Mouse (Mus musculus) hindbrain, embryonic 16.5 days (tissue): ENCODE measurements around the gene Thbs1. TPM values are rescaled to one million over a fixed set of nuclear protein-coding genes. Genes with fewer than 3 reads are reported as not detected.
A peak's percentile ranks its signal among the peaks of the same experiment; 100 is the strongest.

Experiments
- ATAC-seq: fragments of 200-750 bp; cut with Nextera tagmentation; 2 replicates; pipeline ENCODE4 v1.8.0; 2017; ENCODE audit warnings: moderate TSS enrichment, moderate library complexity
- H3K27ac ChIP-seq: fragments of 300-500 bp; sonication (generic); 2 replicates; pipeline ENCODE4 v1.5.1; 2014; ENCODE audit warnings: low read depth, mild to moderate bottlenecking, control low read depth, low read length, moderate library complexity
- H3K27me3 ChIP-seq: fragments of 300-500 bp; sonication (generic); replicated peaks from 2 replicates; pipeline ENCODE4 v1.6.1; 2014; ENCODE audit warnings: low read length; ENCODE audit not compliant: control insufficient read depth, insufficient read depth
- H3K36me3 ChIP-seq: fragments of 300-500 bp; sonication (generic); 2 replicates; pipeline ENCODE4 v1.6.1; 2014; ENCODE audit warnings: mild to moderate bottlenecking, low read length, moderate library complexity, mixed read lengths; ENCODE audit not compliant: control insufficient read depth, insufficient read depth
- H3K4me1 ChIP-seq: fragments of 300-500 bp; sonication (generic); 2 replicates; pipeline ENCODE4 v1.6.1; 2014; ENCODE audit warnings: low read depth, low read length; ENCODE audit not compliant: control insufficient read depth, insufficient read depth
- H3K4me2 ChIP-seq: fragments of 300-500 bp; sonication (generic); 2 replicates; pipeline ENCODE4 v1.6.1; 2014; ENCODE audit warnings: mild to moderate bottlenecking, low read length, control low read depth, moderate library complexity
- H3K4me3 ChIP-seq: fragments of 300-500 bp; sonication (generic); 2 replicates; pipeline ENCODE4 v1.5.1; 2014; ENCODE audit warnings: mild to moderate bottlenecking, low read length, control low read depth, moderate library complexity
- H3K9ac ChIP-seq: fragments of 300-500 bp; sonication (generic); 2 replicates; pipeline ENCODE4 v1.6.1; 2014; ENCODE audit warnings: low read depth, mild to moderate bottlenecking, control low read depth, low read length, moderate library complexity
- H3K9me3 ChIP-seq: fragments of 300-500 bp; sonication (generic); 2 replicates; pipeline ENCODE4 v1.6.1; 2014; ENCODE audit warnings: mild to moderate bottlenecking, low read length, moderate library complexity; ENCODE audit not compliant: control insufficient read depth
- WGBS: fragments of 180-500 bp; shearing (Covaris S2); extraction: QIAGEN DNeasy Blood & Tissue Kit; methylation state at CpG from one replicate; pipeline ENCODE4 v1.1.7; 2014; 5-methylcytosine and 5-hydroxymethylcytosine counted together
- polyA plus RNA-seq: library from polyadenylated mRNA; unstranded; fragments of >200 nt; fragmentation: Nextera tagmentation; extraction: Ambion mirVana; gene quantifications from 2 replicates; pipeline ENCODE4 v1.2.1, GENCODE M21; 2015

Gene Thbs1
- polyA plus RNA-seq, 1 experiment from 2014 or later = 6.2 TPM

DNA sequence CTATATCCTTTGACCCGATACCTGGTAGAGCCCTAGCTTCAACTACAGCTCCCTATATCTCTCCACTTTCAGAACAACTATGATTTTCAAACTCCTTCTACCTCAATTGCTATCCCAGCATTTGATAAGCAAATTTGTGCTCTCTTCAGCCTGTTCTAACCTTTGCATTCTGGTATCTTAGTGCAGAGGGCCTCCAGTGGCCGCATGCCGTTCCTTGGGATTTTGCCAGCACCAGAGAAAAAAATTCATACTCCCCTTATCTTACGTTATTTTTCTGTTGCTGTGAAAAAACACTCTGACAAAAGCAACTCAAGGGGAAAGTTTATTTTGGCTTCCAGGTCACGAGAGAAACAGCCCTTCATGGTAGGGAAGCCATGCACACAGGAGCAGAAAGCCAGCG lies 28.0 kb upstream of the Thbs1 start:
- no peaks in the 10 kb centered on the region for H3K9me3 ChIP-seq
- no peaks in the 10 kb centered on the region for H3K36me3 ChIP-seq
- 80% methylated on average over 6 of the region's 6 CpGs for WGBS
- H3K27me3 ChIP-seq = no peaks in the 10 kb centered on the region
- no peaks in the 10 kb centered on the region for H3K4me1 ChIP-seq
- no peak overlapping the region for H3K9ac ChIP-seq
- no peak overlapping the region for H3K4me2 ChIP-seq
- H3K4me3 ChIP-seq = no peak overlapping the region
- no peak overlapping the region for H3K27ac ChIP-seq
- no peak for ATAC-seq

DNA sequence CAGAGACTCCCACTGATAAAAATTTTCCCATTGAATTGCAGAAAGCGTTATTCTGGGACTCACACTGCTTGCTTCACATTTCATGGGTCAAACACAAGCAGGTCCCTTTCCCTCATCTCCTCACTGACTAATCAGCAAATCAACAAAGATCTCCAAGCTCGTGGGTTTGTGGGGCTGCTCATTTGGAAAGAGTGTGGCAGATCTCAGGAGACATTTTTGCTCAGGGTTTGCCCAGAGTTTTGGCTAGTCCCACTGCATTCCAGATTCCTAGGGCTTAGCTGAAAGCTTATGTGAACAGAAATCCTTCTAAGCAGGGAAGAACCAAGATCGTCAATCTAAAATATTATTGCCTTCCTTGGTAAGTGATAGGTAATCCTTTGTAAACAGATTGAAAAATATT lies 27.0 kb upstream of the Thbs1 start:
- H3K9ac ChIP-seq = no peak overlapping the region
- H3K4me2 ChIP-seq = no peak overlapping the region
- H3K4me3 ChIP-seq = no peak overlapping the region
- no peaks in the 10 kb centered on the region for H3K27me3 ChIP-seq
- no peak for ATAC-seq
- no peaks in the 10 kb centered on the region for H3K36me3 ChIP-seq
- no peaks in the 10 kb centered on the region for H3K4me1 ChIP-seq
- no peak overlapping the region for H3K27ac ChIP-seq
- H3K9me3 ChIP-seq = no peaks in the 10 kb centered on the region
- 78% methylated on average over 3 of the region's 3 CpGs for WGBS

DNA sequence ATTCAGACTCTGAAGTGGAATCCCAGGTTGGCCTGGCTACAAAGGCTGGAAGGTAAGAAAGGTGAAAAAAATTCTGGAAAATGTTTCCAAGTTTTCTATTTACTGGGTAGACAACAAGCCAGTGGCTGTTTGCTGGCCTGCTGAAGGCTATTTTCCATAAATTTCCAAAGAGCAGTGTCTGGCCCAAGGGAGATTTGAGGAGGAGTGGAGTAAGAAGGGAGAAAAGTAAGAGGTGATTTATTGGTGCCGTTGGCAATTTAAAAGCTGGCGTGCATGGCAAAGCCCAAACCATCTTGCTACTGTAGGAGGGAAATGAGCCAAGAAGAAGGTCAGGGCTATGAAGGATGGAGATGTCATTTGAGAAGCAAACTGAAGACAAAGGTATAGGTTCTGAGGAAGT lies 26.0 kb upstream of the Thbs1 start:
- H3K9ac ChIP-seq = no peak overlapping the region
- no peak overlapping the region for H3K4me2 ChIP-seq
- 88% methylated on average over 2 of the region's 2 CpGs for WGBS
- no peaks in the 10 kb centered on the region for H3K9me3 ChIP-seq
- no peak overlapping the region for H3K4me3 ChIP-seq
- H3K27me3 ChIP-seq = no peaks in the 10 kb centered on the region
- H3K4me1 ChIP-seq = no peaks in the 10 kb centered on the region
- H3K27ac ChIP-seq = no peak overlapping the region
- H3K36me3 ChIP-seq = no peaks in the 10 kb centered on the region
- ATAC-seq = no peak

DNA sequence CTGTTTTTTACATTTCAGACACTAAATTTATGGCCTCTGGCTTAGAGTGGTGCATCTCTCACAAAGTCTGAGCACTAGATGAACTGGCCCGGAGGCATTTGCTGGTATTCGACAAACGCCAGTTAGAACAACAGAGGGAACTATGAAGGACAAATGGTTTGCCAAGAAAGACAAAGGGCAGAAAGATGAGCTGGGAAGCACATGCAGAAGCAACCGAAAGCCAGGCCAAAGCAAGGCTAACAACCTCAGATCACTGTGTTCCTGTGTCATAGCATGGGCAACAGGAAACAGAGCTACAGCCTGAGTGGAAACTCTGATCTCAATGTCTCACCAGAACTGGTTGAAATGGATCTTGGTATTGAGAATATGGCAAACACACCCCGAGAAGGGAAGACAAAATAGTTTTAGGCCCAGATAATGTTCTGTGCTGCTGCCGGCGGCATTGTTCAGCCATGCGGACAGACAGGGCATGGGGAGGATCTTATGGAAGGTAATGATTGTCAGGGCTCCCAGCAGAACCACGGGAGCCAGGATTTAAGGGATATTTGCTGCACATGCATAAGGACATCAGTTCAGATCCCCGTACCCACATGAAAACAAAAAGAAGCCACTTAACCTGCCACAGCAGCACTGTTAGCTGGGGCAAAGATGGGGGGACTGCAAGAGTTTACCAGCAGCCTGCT lies 24.5 kb upstream of the Thbs1 start:
- H3K4me3 ChIP-seq = no peak overlapping the region
- H3K27ac ChIP-seq = no peak overlapping the region
- WGBS = 69% methylated on average over 10 of the region's 10 CpGs
- no peaks in the 10 kb centered on the region for H3K4me1 ChIP-seq
- no peaks in the 10 kb centered on the region for H3K9me3 ChIP-seq
- no peak overlapping the region for H3K9ac ChIP-seq
- no peaks in the 10 kb centered on the region for H3K36me3 ChIP-seq
- ATAC-seq = no peak
- no peaks in the 10 kb centered on the region for H3K27me3 ChIP-seq
- H3K4me2 ChIP-seq = no peak overlapping the region

DNA sequence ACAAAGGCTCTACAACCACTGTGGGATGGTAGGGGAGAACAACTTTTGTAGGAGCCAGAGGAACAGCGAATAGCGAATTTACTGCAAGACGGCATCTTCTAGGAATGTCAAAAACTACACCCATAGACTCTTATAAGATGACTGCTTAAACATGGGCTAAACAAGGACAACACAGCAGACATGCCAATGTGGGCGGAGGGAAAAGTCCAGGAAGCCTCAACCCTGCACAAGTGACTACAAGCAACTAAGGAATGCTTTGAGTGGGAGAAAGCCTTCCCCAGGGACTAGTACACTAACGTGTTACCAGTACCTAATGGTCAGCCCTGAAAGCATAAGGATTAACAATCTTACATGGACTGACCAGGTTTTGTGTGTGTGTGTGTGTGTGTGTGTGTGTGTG lies 20.4 kb upstream of the Thbs1 start:
- Histone ChIP-seq H3K4me1 (no peaks in the 10 kb centered on the region), H3K9ac (no peak overlapping the region), H3K27ac (no peak overlapping the region), H3K36me3 (no peaks in the 10 kb centered on the region), H3K4me3 (no peak overlapping the region), H3K9me3 (no peaks in the 10 kb centered on the region), H3K4me2 (no peak overlapping the region), H3K27me3 (no peaks in the 10 kb centered on the region)
- ATAC-seq = no peak
- WGBS = 96% methylated on average over 5 of the region's 5 CpGs

DNA sequence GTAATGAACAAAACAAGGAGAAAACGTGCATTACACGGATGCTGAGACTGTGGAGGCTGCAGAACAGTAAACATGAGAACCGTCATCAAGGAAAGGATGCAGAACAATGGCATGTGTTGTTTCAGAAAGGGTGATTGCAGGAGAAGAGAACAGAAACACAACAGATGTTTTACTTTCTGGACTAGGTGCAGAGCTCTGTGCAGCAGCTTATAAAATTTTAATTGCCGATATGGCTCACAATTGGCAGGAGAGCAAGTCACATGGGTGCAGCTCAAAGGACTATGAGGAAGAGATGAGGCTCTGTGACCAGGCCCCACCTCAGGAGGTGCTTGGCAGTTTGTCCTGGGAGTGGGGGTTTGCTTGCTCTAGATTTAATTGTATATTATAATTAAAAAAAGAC lies 12.6 kb upstream of the Thbs1 start:
- Histone ChIP-seq H3K4me1 (no peaks in the 10 kb centered on the region), H3K36me3 (no peaks in the 10 kb centered on the region), H3K9ac (no peak overlapping the region), H3K9me3 (no peaks in the 10 kb centered on the region), H3K4me2 (no peak overlapping the region), H3K4me3 (no peak overlapping the region), H3K27ac (no peak overlapping the region), H3K27me3 (no peaks in the 10 kb centered on the region)
- ATAC-seq = peak; percentile 65; the same call in 1 of the 2 replicates
- WGBS = 56% methylated on average over 4 of the region's 4 CpGs

DNA sequence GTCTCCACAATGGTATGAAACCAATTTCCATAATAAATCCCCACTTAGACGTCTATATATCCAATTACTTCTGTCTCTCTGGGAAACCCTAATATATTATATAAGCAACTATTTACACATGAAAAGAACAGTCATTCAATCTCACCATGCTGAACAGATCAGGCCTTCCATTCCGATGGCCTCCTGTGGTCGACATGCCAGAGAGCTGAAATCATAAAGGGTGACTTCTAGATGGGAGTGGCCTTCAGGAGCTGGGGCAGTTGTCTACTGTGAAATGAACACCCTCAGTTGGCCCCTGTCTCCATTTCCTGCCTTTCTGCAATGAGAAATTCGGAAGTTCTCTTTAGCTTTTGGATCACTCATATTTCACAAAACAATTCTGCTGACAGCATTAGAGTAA lies 9.5 kb upstream of the Thbs1 start:
- H3K27ac ChIP-seq = no peak overlapping the region
- WGBS = 52% methylated on average over 4 of the region's 4 CpGs
- no peak overlapping the region for H3K4me2 ChIP-seq
- H3K27me3 ChIP-seq = no peaks in the 10 kb centered on the region
- H3K4me1 ChIP-seq = no peaks in the 10 kb centered on the region
- no peak overlapping the region for H3K4me3 ChIP-seq
- no peaks in the 10 kb centered on the region for H3K36me3 ChIP-seq
- H3K9me3 ChIP-seq = no peaks in the 10 kb centered on the region
- no peak overlapping the region for H3K9ac ChIP-seq
- ATAC-seq = no peak

DNA sequence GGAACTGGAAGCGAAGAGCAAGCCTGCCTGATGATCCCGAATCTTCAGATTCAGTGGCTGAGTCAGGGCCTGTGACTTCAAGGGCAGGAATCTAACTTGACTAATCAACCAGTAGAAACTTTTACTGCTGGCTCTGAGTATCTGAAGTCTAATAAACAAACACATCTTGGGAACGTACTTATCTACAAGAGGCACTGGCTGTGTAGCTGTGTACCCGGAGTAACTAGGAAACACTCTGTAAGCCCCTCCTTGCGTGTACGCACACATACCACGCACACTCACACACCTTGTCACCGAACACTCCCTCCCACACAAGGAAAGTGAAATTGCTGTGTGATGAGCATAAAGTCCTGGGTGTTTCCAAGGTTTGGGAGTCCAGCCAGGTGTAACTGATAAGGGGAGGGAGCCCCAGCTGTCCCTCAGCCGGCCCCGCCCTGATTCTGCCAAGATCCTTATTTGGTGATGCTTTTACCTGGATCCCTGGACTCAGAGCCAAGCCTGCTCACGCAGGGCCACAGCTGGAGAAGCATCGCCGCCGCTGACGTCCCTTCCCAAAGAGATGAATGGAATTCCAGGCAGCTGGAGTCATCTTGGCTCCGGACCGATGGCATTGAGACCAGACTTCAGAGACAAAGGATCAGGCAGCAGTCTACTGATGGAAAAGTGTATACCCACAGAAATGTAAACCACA lies 1.3 kb upstream of the Thbs1 start:
- peak overlapping the region; percentile 56 for H3K9ac ChIP-seq
- 37% methylated on average over 17 of the region's 17 CpGs for WGBS
- no peaks in the 10 kb centered on the region for H3K36me3 ChIP-seq
- peaks cover 8% of the 10 kb centered on the region for H3K4me1 ChIP-seq
- no peaks in the 10 kb centered on the region for H3K9me3 ChIP-seq
- peaks cover 3% of the 10 kb centered on the region; the same call in 1 of the 2 replicates for H3K27me3 ChIP-seq
- peak overlapping the region; percentile 59 for H3K4me3 ChIP-seq
- no peak overlapping the region for H3K27ac ChIP-seq
- ATAC-seq = no peak; the same call in 1 of the 2 replicates
- H3K4me2 ChIP-seq = peak overlapping the region; percentile 77

DNA sequence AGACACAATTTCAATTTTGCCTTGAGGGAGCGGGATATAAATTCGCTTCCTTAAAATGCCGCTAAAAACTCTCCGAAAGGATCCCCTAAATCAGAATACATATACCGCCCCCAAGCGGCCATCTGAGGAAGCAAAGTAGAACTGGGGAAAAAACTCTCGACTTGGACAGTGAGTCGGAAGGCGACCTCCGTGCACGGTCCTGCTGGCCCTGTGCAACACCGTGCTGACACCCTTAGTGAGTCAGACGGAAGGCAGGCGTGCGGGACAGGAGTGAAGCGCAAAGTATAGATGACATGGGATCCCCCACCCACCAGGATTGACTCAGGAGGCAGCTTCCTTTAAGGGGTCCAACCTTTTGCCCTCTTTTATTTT lies 574 bp upstream of the Thbs1 start:
- peak; percentile 85 for ATAC-seq
- peak overlapping the region; percentile 77 for H3K4me2 ChIP-seq
- no peaks in the 10 kb centered on the region for H3K36me3 ChIP-seq
- peaks cover 3% of the 10 kb centered on the region; the same call in 1 of the 2 replicates for H3K27me3 ChIP-seq
- H3K9me3 ChIP-seq = no peaks in the 10 kb centered on the region
- peaks cover 13% of the 10 kb centered on the region for H3K4me1 ChIP-seq
- peak overlapping the region; percentile 69 for H3K9ac ChIP-seq
- peak overlapping the region; percentile 59 for H3K4me3 ChIP-seq
- WGBS = under 1% methylated on average over 16 of the region's 16 CpGs
- no peak overlapping the region for H3K27ac ChIP-seq
